Mouse (Mus musculus): ENCODE data around the gene Tmem214. TPM values are rescaled to one million over a fixed set of nuclear protein-coding genes. Genes with fewer than 3 reads are reported as not detected.

Gene Tmem214
- total RNA-seq, 2 experiments from 2014 or later = 37.7 to 40.2 TPM

Other genes starting within 250 kb of the Tmem214 start
- gene Slc35f6, start 220.1 kb upstream of the Tmem214 start, total RNA-seq (2021) = 10 to 100 TPM; 50.0 to 53.3 TPM
- 10 to 100 TPM; 49.5 to 55.2 TPM for gene Cenpa, start 201.2 kb upstream of the Tmem214 start, total RNA-seq (2021)
- under 1 TPM; 0.69 to 0.79 TPM for gene Dpysl5, start 156.4 kb upstream of the Tmem214 start, total RNA-seq (2021)
- gene Mapre3, start 53.4 kb upstream of the Tmem214 start, total RNA-seq (2021) = 10 to 100 TPM; 34.0 to 39.6 TPM
- 1 to 10 TPM; 4.1 to 7.1 TPM for gene Agbl5, start 20.7 kb downstream of the Tmem214 start, total RNA-seq (2021)
- 100 to 1,000 TPM; 143 to 152 TPM for gene Ost4, start 39.8 kb downstream of the Tmem214 start, total RNA-seq (2021)
- gene Emilin1, start 45.4 kb downstream of the Tmem214 start, total RNA-seq (2021) = 10 to 100 TPM; 22.0 to 23.7 TPM
- gene Khk, start 53.4 kb downstream of the Tmem214 start, total RNA-seq (2021) = 10 to 100 TPM; 19.9 to 26.6 TPM
- gene Cgref1, start 77.6 kb downstream of the Tmem214 start, total RNA-seq (2021) = under 1 TPM; 0.70 to 0.89 TPM
- 10 to 100 TPM; 81.0 to 86.9 TPM for gene Preb, start 92.3 kb downstream of the Tmem214 start, total RNA-seq (2021)
- 1 to 10 TPM in 1 of 2 experiments, under 1 TPM in 1; 0.64 to 1.7 TPM for gene Tcf23, start 100.7 kb downstream of the Tmem214 start, total RNA-seq (2021)
- gene Atraid, start 180.3 kb downstream of the Tmem214 start, total RNA-seq (2021) = 10 to 100 TPM; 50.5 to 57.3 TPM
- gene Slc5a6, start 180.9 kb downstream of the Tmem214 start, total RNA-seq (2021) = 10 to 100 TPM; 11.0 to 12.1 TPM
- 10 to 100 TPM; 14.5 to 15.6 TPM for gene Cad, start 186.8 kb downstream of the Tmem214 start, total RNA-seq (2021)
- gene Dnajc5g, start 238.3 kb downstream of the Tmem214 start, total RNA-seq (2021) = not detected
- gene Slc30a3, start 240.2 kb downstream of the Tmem214 start, total RNA-seq (2021) = not detected
- 100 to 1,000 TPM; 249 to 297 TPM for gene Trim54, start 248.7 kb downstream of the Tmem214 start, total RNA-seq (2021)